Mouse (Mus musculus): ENCODE measurements around the gene Ggt1.
"Not testable (repeated sequence)": the region's sequence is repeated elsewhere in the genome, so short reads cannot be mapped to it uniquely, and the experiment has no call there.

Ggt1 gene

GRCm38 (mm10) chr10:75561071-75561654 is at the start of gene Ggt1:
Gene Ggt1 (plus strand): TSS chr10:75561604.
- no peak for DNase-seq (ENCODE audit: low spot score in 2 of 2)

GRCm38 (mm10) chr10:75511897-75512296 is 49.5 kb upstream of the Ggt1 start:
- DNase-seq (ENCODE audit: low spot score in 2 of 2): no peak

GRCm38 (mm10) chr10:75512796-75513195 is 48.6 kb upstream of the Ggt1 start:
- no peak for DNase-seq (ENCODE audit: low spot score in 2 of 2)

GRCm38 (mm10) chr10:75513306-75514067 is 47.9 kb upstream of the Ggt1 start:
- DNase-seq (ENCODE audit: low spot score in 2 of 2): no peak

GRCm38 (mm10) chr10:75514361-75514760 is 47.0 kb upstream of the Ggt1 start:
- DNase-seq (ENCODE audit: low spot score in 2 of 2): no peak

- no peak for DNase-seq (ENCODE audit: low spot score in 2 of 2)
These were observed 46.0 kb upstream of the Ggt1 start for GRCm38 (mm10) chr10:75515216-75516037.

- no peak for DNase-seq (ENCODE audit: low spot score in 2 of 2)
These were observed 45.2 kb upstream of the Ggt1 start for GRCm38 (mm10) chr10:75516038-75516723.

GRCm38 (mm10) chr10:75516724-75517072 is 44.7 kb upstream of the Ggt1 start:
- no peak for DNase-seq (ENCODE audit: low spot score in 2 of 2)

- peak; percentile 87 to 88 for DNase-seq (ENCODE audit: low spot score in 2 of 2)
These were observed 44.2 kb upstream of the Ggt1 start, which contains the start of gene Snrpd3 for GRCm38 (mm10) chr10:75517073-75517757. Gene Snrpd3 (plus strand): TSS chr10:75517551.

GRCm38 (mm10) chr10:75517758-75518143 is 43.7 kb upstream of the Ggt1 start, which contains the start of gene Gucd1:
Gene Gucd1 (minus strand): TSS chr10:75517972.
- DNase-seq (ENCODE audit: low spot score in 2 of 2): peak; percentile 98 to 99

GRCm38 (mm10) chr10:75520581-75520980 is 40.8 kb upstream of the Ggt1 start:
- no peak for DNase-seq (ENCODE audit: low spot score in 2 of 2)

- no peak for DNase-seq (ENCODE audit: low spot score in 2 of 2)
These were observed 39.8 kb upstream of the Ggt1 start for GRCm38 (mm10) chr10:75521643-75522042.

GRCm38 (mm10) chr10:75525450-75525849 is 36.0 kb upstream of the Ggt1 start:
- not testable (repeated sequence) for DNase-seq (ENCODE audit: low spot score in 2 of 2)

- DNase-seq (ENCODE audit: low spot score in 2 of 2): no peak
These were observed 31.1 kb upstream of the Ggt1 start for GRCm38 (mm10) chr10:75530322-75530721.

GRCm38 (mm10) chr10:75531532-75532090 is 29.8 kb upstream of the Ggt1 start:
- no peak for DNase-seq (ENCODE audit: low spot score in 2 of 2)

- no peak for DNase-seq (ENCODE audit: low spot score in 2 of 2)
These were observed 27.2 kb upstream of the Ggt1 start for GRCm38 (mm10) chr10:75534216-75534615.

GRCm38 (mm10) chr10:75534934-75535333 is 26.5 kb upstream of the Ggt1 start:
- no peak for DNase-seq (ENCODE audit: low spot score in 2 of 2)

GRCm38 (mm10) chr10:75535423-75535822 is 26.0 kb upstream of the Ggt1 start:
- DNase-seq (ENCODE audit: low spot score in 2 of 2): no peak

GRCm38 (mm10) chr10:75536123-75536522 is 25.3 kb upstream of the Ggt1 start:
- DNase-seq (ENCODE audit: low spot score in 2 of 2): no peak

GRCm38 (mm10) chr10:75547901-75548300 is 13.5 kb upstream of the Ggt1 start:
- DNase-seq (ENCODE audit: low spot score in 2 of 2): no peak

GRCm38 (mm10) chr10:75548486-75548885 is 12.9 kb upstream of the Ggt1 start:
- DNase-seq (ENCODE audit: low spot score in 2 of 2): peak; percentile 27 to 39
